Comparison of ENCODE assay signal across 27 mouse cellular contexts in genomic region chr4:121065336-121065735, GRCm38 (mm10). TPM values are rescaled to one million over a fixed set of nuclear protein-coding genes. Genes with fewer than 3 reads are reported as not detected.
DNase-seq lines count a peak whose midpoint lies in the region; ATAC-seq and TF ChIP-seq lines count a peak whose summit lies in the region.
"Had no signal": no experiment of that assay in that cellular context is flagged by ENCODE, and none has a peak within 500 bp of the region (broad histone marks: within the 10 kb centered on the region; RNA-seq: fewer than 3 reads in every experiment).

No protein-coding gene starts in this region.

- H3K79me2 ChIP-seq in MEL (ENCODE audit: control insufficient read depth, insufficient read depth, low read length, poor library complexity): no peaks in the 10 kb centered on the region

- no peak overlapping the region for H3K4me2 ChIP-seq in heart, embryonic 11.5 days
- no peak overlapping the region for H3K4me2 ChIP-seq in heart, postnatal 0 days (ENCODE audit: low read depth, low read length)
- H3K4me2 ChIP-seq: embryonic facial prominence, embryonic 12.5 days; forebrain, embryonic 13.5 days; forebrain, embryonic 15.5 days had no signal

- intact Hi-C loops in heart, postnatal 25 days (cut with DNase I): no loop called here

- TF ChIP-seq RAD21 in MEL (IDR thresholded peaks at IDR 0.05; ENCODE audit: low read depth, low read length): no peak

- WGBS in heart, embryonic 11.5 days (ENCODE audit: insufficient replicate concordance): 62% methylated on average over 2 of the region's 2 CpGs
- WGBS in heart, postnatal 0 days: 44% methylated on average over 2 of the region's 2 CpGs

- TF ChIP-seq EP300 in heart, postnatal 0 days (IDR thresholded peaks at IDR 0.05; ENCODE audit: low read depth): no peak
- no peak for TF ChIP-seq EP300 in MEL (IDR thresholded peaks at IDR 0.05; ENCODE audit: low read depth in 1 of 2, low read length in 2 of 2)

- peak; percentile 85 for DNase-seq in heart, adult 11 months
- DNase-seq in heart, postnatal 0 days (ENCODE audit: low spot score): no peak
- DNase-seq in heart, postnatal 25 days (ENCODE audit: low spot score): no peak
- peak; percentile 30 for DNase-seq in MEL (ENCODE audit: low read depth, low spot score)
- peak; percentile 9 for DNase-seq in skeletal muscle tissue, adult 2 months (ENCODE audit: low read depth, low spot score)
- no peak for DNase-seq in adrenal gland, postnatal 25 days
- DNase-seq: adrenal gland, adult 2 months; adrenal gland, postnatal 10 days; B cell, adult 2 months; cerebellum, adult 11-12 months; cerebellum, adult 2 months; cerebellum, adult 9-10 months; cerebellum, postnatal 10 days; cerebellum, postnatal 25 days; forebrain, postnatal 0 days had no signal

- TF ChIP-seq POLR2A in MEL (IDR thresholded peaks at IDR 0.05; ENCODE audit: control insufficient read depth in 1 of 2, insufficient read depth in 1 of 2, low read depth in 1 of 2, low read length in 2 of 2, poor library complexity in 1 of 2): no peak

- no peak overlapping the region for H3K27ac ChIP-seq in heart, embryonic 11.5 days (ENCODE audit: low read depth, low read length)
- H3K27ac ChIP-seq in heart, postnatal 0 days (ENCODE audit: low read depth): no peak overlapping the region
- H3K27ac ChIP-seq in MEL (ENCODE audit: control insufficient read depth, low read depth, low read length): no peak overlapping the region
- H3K27ac ChIP-seq: embryonic facial prominence, embryonic 10.5 days; embryonic facial prominence, embryonic 12.5 days; forebrain, embryonic 13.5 days; forebrain, embryonic 15.5 days had no signal

- no peaks in the 10 kb centered on the region for H3K27me3 ChIP-seq in heart, embryonic 11.5 days (ENCODE audit: control insufficient read depth, insufficient read depth, low read length)
- H3K27me3 ChIP-seq in heart, postnatal 0 days (ENCODE audit: control insufficient read depth, insufficient read depth, low read length): no peaks in the 10 kb centered on the region
- H3K27me3 ChIP-seq in MEL (ENCODE audit: control insufficient read depth in 1 of 2, insufficient read depth in 2 of 2, low read length in 2 of 2): no peaks in the 10 kb centered on the region
- H3K27me3 ChIP-seq: CH12.LX; embryonic facial prominence, embryonic 12.5 days; forebrain, embryonic 13.5 days; forebrain, embryonic 15.5 days had no signal

- no peak overlapping the region for H3K9ac ChIP-seq in heart, embryonic 11.5 days (ENCODE audit: low read depth, low read length)
- no peak overlapping the region for H3K9ac ChIP-seq in heart, postnatal 0 days (replicated peaks; ENCODE audit: low read depth, low read length)
- H3K9ac ChIP-seq in MEL (ENCODE audit: control insufficient read depth, low read depth, low read length, poor library complexity, severe bottlenecking): no peak overlapping the region
- H3K9ac ChIP-seq: embryonic facial prominence, embryonic 12.5 days; forebrain, embryonic 13.5 days; forebrain, embryonic 15.5 days; forebrain, postnatal 0 days had no signal

- ATAC-seq in heart, embryonic 11.5 days (replicated peaks; ENCODE audit: insufficient number of reproducible peaks, low FRiP score, low TSS enrichment): no peak
- ATAC-seq in heart, postnatal 0 days (ENCODE audit: insufficient read depth, low read depth): peak; percentile 57
- ATAC-seq: CD4-positive, CD25-positive, alpha-beta regulatory T cell, adult 4 months; forebrain, embryonic 13.5 days; forebrain, embryonic 15.5 days; forebrain, postnatal 0 days had no signal

- H3K4me3 ChIP-seq in heart, embryonic 11.5 days (ENCODE audit: low read depth, low read length): no peak overlapping the region
- H3K4me3 ChIP-seq in heart, postnatal 0 days (ENCODE audit: low read depth, low read length): no peak overlapping the region
- no peak overlapping the region for H3K4me3 ChIP-seq in MEL (ENCODE audit: control insufficient read depth in 1 of 2, insufficient read depth in 1 of 2, low read depth in 2 of 2, low read length in 2 of 2)
- H3K4me3 ChIP-seq: embryonic facial prominence, embryonic 10.5 days; embryonic facial prominence, embryonic 12.5 days; forebrain, embryonic 13.5 days; forebrain, embryonic 15.5 days had no signal

- H3K9me3 ChIP-seq in heart, embryonic 11.5 days (replicated peaks; ENCODE audit: control insufficient read depth, low read length): no peaks in the 10 kb centered on the region
- H3K9me3 ChIP-seq in heart, postnatal 0 days (replicated peaks; ENCODE audit: control insufficient read depth, low read length): no peaks in the 10 kb centered on the region
- no peaks in the 10 kb centered on the region for H3K9me3 ChIP-seq in MEL (replicated peaks; ENCODE audit: insufficient read depth, low read length)
- H3K9me3 ChIP-seq: embryonic facial prominence, embryonic 10.5 days; embryonic facial prominence, embryonic 12.5 days; forebrain, embryonic 13.5 days; forebrain, embryonic 15.5 days; G1E had no signal

- H3K36me3 ChIP-seq in heart, embryonic 11.5 days (ENCODE audit: control insufficient read depth, insufficient read depth, low read length): peaks cover 9% of the 10 kb centered on the region
- H3K36me3 ChIP-seq in heart, postnatal 0 days (replicated peaks; ENCODE audit: control insufficient read depth, insufficient read depth, low read length): peaks cover 47% of the 10 kb centered on the region
- peaks cover 0 to 8% of the 10 kb centered on the region in 2 experiments for H3K36me3 ChIP-seq in MEL (ENCODE audit: control insufficient read depth in 1 of 2, insufficient read depth in 2 of 2, low read length in 2 of 2)

- no peak for TF ChIP-seq CTCF in heart, postnatal 0 days (IDR thresholded peaks at IDR 0.05; ENCODE audit: low read depth)
- no peak for TF ChIP-seq CTCF in MEL (IDR thresholded peaks at IDR 0.05 in 2 of 3, conservative IDR thresholded peaks at IDR 0.05 in 1 of 3; ENCODE audit: control insufficient read depth in 1 of 3, insufficient read depth in 1 of 3, low read depth in 2 of 3, low read length in 3 of 3, poor library complexity in 1 of 3, severe bottlenecking in 1 of 3)

- no peaks in the 10 kb centered on the region for H3K4me1 ChIP-seq in heart, embryonic 11.5 days (ENCODE audit: control insufficient read depth, insufficient read depth, low read length)
- H3K4me1 ChIP-seq in heart, postnatal 0 days (ENCODE audit: control insufficient read depth, insufficient read depth): no peaks in the 10 kb centered on the region
- no peaks in the 10 kb centered on the region for H3K4me1 ChIP-seq in MEL (ENCODE audit: control insufficient read depth in 1 of 2, insufficient read depth in 2 of 2, low read length in 2 of 2)
- H3K4me1 ChIP-seq: embryonic facial prominence, embryonic 10.5 days; embryonic facial prominence, embryonic 12.5 days; forebrain, embryonic 13.5 days; forebrain, embryonic 15.5 days had no signal

TF ChIP-seq in MEL, 35 proteins besides CTCF, POLR2A, EP300 and RAD21:
- TF ChIP-seq CHD1 (IDR thresholded peaks at IDR 0.05; ENCODE audit: low read depth, low read length) (no peak), MYC (IDR thresholded peaks at IDR 0.05; ENCODE audit: low read depth, low read length) (no peak), MYB (IDR thresholded peaks at IDR 0.05; ENCODE audit: low read depth, low read length) (no peak)

RNA-seq across cellular contexts. Expression of gene Col9a2, which starts 26.2 kb away (rescaled TPM):
- 3.8 and 4.6 TPM in 2 replicates for polyA plus RNA-seq in heart, embryonic 11.5 days (2014; fragmentation: Nextera tagmentation; extraction: Ambion mirVana)
- 2.2 and 11.3 TPM in 2 replicates for total RNA-seq in heart, postnatal 0 days (2014; rRNA removed; ENCODE audit: low replicate concordance)
- 1.8 and 2.2 TPM in 2 replicates for polyA plus RNA-seq in heart, postnatal 0 days (2015; fragmentation: Nextera tagmentation; extraction: Ambion mirVana)
- total RNA-seq in heart, postnatal 25 days (2021): not detected
- 0.12 TPM in 1 of 2 replicates, not detected in the other for total RNA-seq in MEL (2012; rRNA removed)
- polyA plus RNA-seq in MEL (2012; ENCODE audit: insufficient read depth in 1 of 2, insufficient read length in 2 of 2, low read depth in 1 of 2, low replicate concordance in 2 of 2, missing spikeins in 1 of 2): not detected
- total RNA-seq in adrenal gland, postnatal 25 days (2021): 0.46 and 0.71 TPM in 2 replicates
- total RNA-seq: CH12.LX, G1E had no signal
- polyA plus RNA-seq: CD4-positive, CD25-positive, alpha-beta regulatory T cell, adult 4 months; G1E had no signal

RNA-seq across cellular contexts. Expression of gene Zmpste24, which starts 32.7 kb away (rescaled TPM):
- 20.5 and 25.5 TPM in 2 replicates for polyA plus RNA-seq in heart, embryonic 11.5 days (2014; fragmentation: Nextera tagmentation; extraction: Ambion mirVana)
- 11.1 and 13.3 TPM in 2 replicates for total RNA-seq in heart, postnatal 0 days (2014; rRNA removed; ENCODE audit: low replicate concordance)
- 17.0 and 17.8 TPM in 2 replicates for polyA plus RNA-seq in heart, postnatal 0 days (2015; fragmentation: Nextera tagmentation; extraction: Ambion mirVana)
- total RNA-seq in heart, postnatal 25 days (2021): 10 to 100 TPM; 20.1 to 23.4 TPM
- 33.9 and 37.6 TPM in 2 replicates for total RNA-seq in MEL (2012; rRNA removed)
- polyA plus RNA-seq in MEL (2012; ENCODE audit: insufficient read depth in 1 of 2, insufficient read length in 2 of 2, low read depth in 1 of 2, low replicate concordance in 2 of 2, missing spikeins in 1 of 2): 10 to 100 TPM; 44.7 to 70.6 TPM
- 46.9 and 52.1 TPM in 2 replicates for total RNA-seq in adrenal gland, postnatal 25 days (2021)

RNA-seq across cellular contexts. Expression of gene Tmco2, which starts 43.7 kb away (rescaled TPM):
- not detected in 2 replicates for polyA plus RNA-seq in heart, embryonic 11.5 days (2014; fragmentation: Nextera tagmentation; extraction: Ambion mirVana)
- total RNA-seq in heart, postnatal 0 days (2014; rRNA removed; ENCODE audit: low replicate concordance): not detected in 2 replicates
- not detected in 2 replicates for polyA plus RNA-seq in heart, postnatal 0 days (2015; fragmentation: Nextera tagmentation; extraction: Ambion mirVana)
- total RNA-seq in heart, postnatal 25 days (2021): not detected
- total RNA-seq in MEL (2012; rRNA removed): not detected in 2 replicates
- not detected for polyA plus RNA-seq in MEL (2012; ENCODE audit: insufficient read depth in 1 of 2, insufficient read length in 2 of 2, low read depth in 1 of 2, low replicate concordance in 2 of 2, missing spikeins in 1 of 2)
- total RNA-seq in adrenal gland, postnatal 25 days (2021): not detected in 2 replicates
- total RNA-seq: adrenal gland, adult 2 months; adrenal gland, postnatal 10 days; adrenal gland, postnatal 4 days; CH12.LX; forebrain, postnatal 0 days had no signal
- polyA plus RNA-seq: adrenal gland, adult 2 months; CD4-positive, CD25-positive, alpha-beta regulatory T cell, adult 4 months; cortical plate, adult 2 months; embryonic facial prominence, embryonic 10.5 days; embryonic facial prominence, embryonic 12.5 days; embryonic facial prominence, embryonic 14.5 days; forebrain, embryonic 11.5 days; forebrain, embryonic 13.5 days; forebrain, embryonic 15.5 days; forebrain, postnatal 0 days; G1E had no signal

RNA-seq across cellular contexts. Expression of gene Smap2, which starts 48.3 kb away (rescaled TPM):
- 12.8 and 14.5 TPM in 2 replicates for polyA plus RNA-seq in heart, embryonic 11.5 days (2014; fragmentation: Nextera tagmentation; extraction: Ambion mirVana)
- total RNA-seq in heart, postnatal 0 days (2014; rRNA removed; ENCODE audit: low replicate concordance): 18.9 and 20.9 TPM in 2 replicates
- 6.9 and 7.5 TPM in 2 replicates for polyA plus RNA-seq in heart, postnatal 0 days (2015; fragmentation: Nextera tagmentation; extraction: Ambion mirVana)
- 10 to 100 TPM; 42.2 to 42.4 TPM for total RNA-seq in heart, postnatal 25 days (2021)
- total RNA-seq in MEL (2012; rRNA removed): 33.8 and 36.5 TPM in 2 replicates
- 100 to 1,000 TPM in 1 of 2 experiments, 10 to 100 TPM in 1; 83.5 to 118 TPM for polyA plus RNA-seq in MEL (2012; ENCODE audit: insufficient read depth in 1 of 2, insufficient read length in 2 of 2, low read depth in 1 of 2, low replicate concordance in 2 of 2, missing spikeins in 1 of 2)
- total RNA-seq in adrenal gland, postnatal 25 days (2021): 31.5 and 35.7 TPM in 2 replicates

Comparison
In these comparisons a context has a peak if more than half of its experiments do, and no peak if none do; other contexts are left out.
1. DNase-seq: peak in heart, adult 11 months (single experiment), MEL (single experiment) and skeletal muscle tissue, adult 2 months (single experiment); none in heart, postnatal 0 days (single experiment), heart, postnatal 25 days (single experiment) and adrenal gland, postnatal 25 days (single experiment).